Mouse (Mus musculus): Measurements from ENCODE around the gene Gm20518. TPM values are rescaled to one million over a fixed set of nuclear protein-coding genes. Genes with fewer than 3 reads are reported as not detected.

Gm20518 gene
- 0.15 and 0.30 TPM in 2 replicates for total RNA-seq (2021)
- long read RNA-seq, experiment 1, partial matches to known transcripts = 1 of 3 reads
- long read RNA-seq, experiment 1, other reads (novel, unspliced or antisense) = 2 of 3 reads
- long read RNA-seq, experiment 2, partial matches to known transcripts = 1 of 8 reads
- long read RNA-seq, experiment 2, other reads (novel, unspliced or antisense) = 7 of 8 reads

GRCm38 (mm10) chr16:17891567-17891959 is at the start of gene Gm20518:
TSS of gene Gm20518 (minus strand) at chr16:17891671.
- peak; percentile 99 for DNase-seq

DNA sequence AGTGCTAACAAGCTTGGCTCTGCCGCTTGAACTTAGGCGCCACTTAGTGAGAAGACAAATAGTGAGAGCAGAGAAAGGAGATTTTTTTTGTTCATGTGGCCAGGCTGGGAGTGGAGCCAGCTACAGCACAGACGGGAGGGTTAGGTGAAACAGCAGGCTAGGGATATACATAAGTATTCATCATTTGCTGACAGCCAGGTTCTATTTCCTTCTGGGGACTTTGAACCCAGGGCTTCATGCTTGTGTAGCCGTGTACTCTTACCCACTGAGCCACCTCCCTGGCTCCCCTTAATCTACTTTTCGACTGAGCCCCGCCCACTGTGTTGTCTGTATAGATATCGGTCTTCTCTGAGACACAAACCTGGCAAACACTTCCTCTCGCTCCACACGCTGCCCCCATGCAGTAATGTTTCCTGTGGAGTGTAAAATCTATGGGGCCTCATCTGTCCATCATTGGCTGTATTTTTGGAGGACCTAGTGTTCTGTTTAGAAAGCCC is 47.8 kb upstream of the Gm20518 start:
- DNase-seq = no peak

- peak; percentile 83 for DNase-seq
These were observed 47.4 kb upstream of the Gm20518 start for GRCm38 (mm10) chr16:17938821-17939220.

- no peak for DNase-seq
These were observed 46.7 kb upstream of the Gm20518 start for GRCm38 (mm10) chr16:17938187-17938586.

GRCm38 (mm10) chr16:17936776-17937175 is 45.3 kb upstream of the Gm20518 start:
- DNase-seq = peak; percentile 63

GRCm38 (mm10) chr16:17934445-17934910 is 43.0 kb upstream of the Gm20518 start:
- peak; percentile 61 for DNase-seq

- DNase-seq = no peak
These were observed 42.3 kb upstream of the Gm20518 start for GRCm38 (mm10) chr16:17933594-17934444.

GRCm38 (mm10) chr16:17931906-17932460 is 40.5 kb upstream of the Gm20518 start:
- DNase-seq = no peak

- DNase-seq = no peak
These were observed 38.2 kb upstream of the Gm20518 start for GRCm38 (mm10) chr16:17929631-17930030.

DNA sequence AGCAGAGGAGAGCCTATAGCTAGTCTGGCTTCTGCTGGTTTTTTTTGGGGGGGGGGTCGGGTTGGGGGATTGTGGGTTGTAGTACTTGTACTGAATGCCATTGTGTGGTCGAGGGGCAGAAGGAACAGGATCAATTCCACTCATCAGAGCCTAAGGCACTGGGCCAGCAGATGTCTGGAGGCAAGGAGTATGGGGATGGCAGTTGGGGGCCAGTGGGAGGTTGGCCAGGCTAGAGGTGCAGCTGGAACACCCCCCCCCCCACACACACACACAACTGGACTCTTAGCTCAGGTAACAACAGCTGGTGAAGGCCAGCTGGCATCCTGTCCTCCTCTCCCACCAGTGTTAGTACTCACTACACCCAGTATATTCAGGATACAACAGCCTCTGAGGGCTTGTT is 37.7 kb upstream of the Gm20518 start:
- DNase-seq = no peak

GRCm38 (mm10) chr16:17928627-17929104 is 37.2 kb upstream of the Gm20518 start:
- peak; percentile 90 for DNase-seq

GRCm38 (mm10) chr16:17928087-17928580 is 36.7 kb upstream of the Gm20518 start, which contains the start of gene Slc25a1:
TSS of gene Slc25a1 (minus strand) at chr16:17928219.
- peak; percentile 86 for DNase-seq

GRCm38 (mm10) chr16:17927351-17928082 is 36.0 kb upstream of the Gm20518 start:
- DNase-seq = peak; percentile 61

GRCm38 (mm10) chr16:17922163-17922538 is 30.7 kb upstream of the Gm20518 start:
- peak; percentile 51 for DNase-seq

- peak; percentile 96 for DNase-seq
These were observed 30.1 kb upstream of the Gm20518 start for GRCm38 (mm10) chr16:17921325-17922162.

GRCm38 (mm10) chr16:17920586-17920985 is 29.1 kb upstream of the Gm20518 start:
- DNase-seq = no peak

DNA sequence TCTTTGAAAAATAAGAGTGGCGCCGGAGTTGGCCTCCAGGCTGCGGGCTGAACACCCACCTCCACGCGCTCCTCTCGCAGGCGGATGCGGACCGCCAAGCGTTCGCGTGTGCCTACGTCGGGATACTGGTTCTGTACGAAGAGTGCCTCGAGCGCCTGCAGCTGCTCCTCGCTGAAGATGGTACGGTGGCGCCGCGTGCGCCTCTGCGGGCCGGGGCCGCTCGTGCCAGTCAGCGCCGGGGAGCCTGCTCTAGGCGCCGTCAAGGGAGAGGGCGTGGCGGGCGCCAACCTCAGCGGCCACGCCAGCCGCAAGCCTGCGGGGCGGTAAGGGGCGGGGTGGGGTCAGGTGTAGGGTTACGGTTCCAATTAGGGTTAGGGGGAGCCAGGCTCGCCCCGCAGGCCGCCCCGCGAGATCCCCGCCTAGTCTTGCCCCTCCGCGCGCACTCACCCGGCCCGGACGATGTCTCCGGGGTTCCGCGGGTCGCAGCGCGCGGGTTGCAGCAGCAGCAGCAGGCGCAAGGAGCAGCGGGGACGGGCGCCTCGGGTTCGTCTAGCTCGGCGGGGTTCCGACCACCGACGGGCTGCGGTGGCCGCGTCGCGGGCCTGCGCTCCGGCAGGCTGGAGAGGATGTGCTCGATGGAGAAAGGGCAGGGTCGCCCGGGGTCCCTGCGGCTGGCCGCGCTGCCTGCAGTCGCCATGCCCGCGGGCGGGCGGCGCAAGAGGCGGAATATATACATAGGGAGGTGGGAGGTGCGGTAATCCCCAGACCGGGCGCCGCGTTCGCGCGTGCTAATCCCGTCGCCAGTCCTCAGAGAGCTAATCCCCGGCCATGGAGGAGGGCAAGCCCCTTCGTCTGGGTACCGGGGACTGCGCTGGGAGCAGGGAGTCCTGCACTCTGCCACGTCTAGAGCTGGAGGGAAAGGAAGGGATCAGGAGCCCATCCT is 23.1 kb upstream of the Gm20518 start, which contains the start of gene Gsc2:
Gene Gsc2, minus strand, starts transcription at position 753 of the 943 bp plus-strand sequence.
- DNase-seq = peak; percentile 54

- peak; percentile 92 for DNase-seq
These were observed 19.7 kb upstream of the Gm20518 start, which contains the start of gene Ess2 for GRCm38 (mm10) chr16:17911052-17911595. TSS of gene Ess2 (minus strand) at chr16:17911348.

DNA sequence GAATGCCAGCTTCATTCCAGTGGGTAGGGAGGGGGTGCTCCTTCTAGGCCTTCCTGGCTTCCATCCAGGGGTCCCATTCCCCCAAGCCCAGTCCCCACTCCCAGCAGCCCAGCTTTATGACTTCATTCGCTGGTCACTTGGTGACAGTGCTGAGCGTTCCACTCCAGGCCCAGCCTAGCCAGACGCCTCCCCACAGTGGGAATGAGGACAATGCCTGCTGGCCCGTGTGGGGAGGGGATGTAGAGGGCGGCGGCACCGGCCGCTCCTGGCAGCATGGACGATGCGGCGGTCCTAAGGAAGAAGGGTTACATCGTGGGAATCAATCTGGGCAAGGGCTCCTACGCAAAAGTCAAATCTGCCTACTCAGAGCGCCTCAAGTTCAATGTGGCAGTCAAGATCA is 7.0 kb upstream of the Gm20518 start, which contains the start of the genes Dgcr2 and Tssk2:
Gene Dgcr2, minus strand, starts transcription at position 101 of the 400 bp plus-strand sequence.
Gene Tssk2, plus strand, starts transcription at position 176 of the 400 bp plus-strand sequence.
- DNase-seq = no peak

Data from adrenal gland, postnatal 14 days (tissue).